Mouse (Mus musculus): ENCODE measurements at regions not wholly inside any gene's neighbourhood (a gene's known extent, or its start where the extent isn't known, plus 50 kb on each side); places are given as distances from the start of the nearest gene placed in this dataset.

- H3K27ac ChIP-seq (ENCODE audit: low read depth) = no peak overlapping the region
- TF ChIP-seq CTCF (IDR thresholded peaks at IDR 0.05; ENCODE audit: low read depth) (no peak), EP300 (IDR thresholded peaks at IDR 0.05; ENCODE audit: low read depth) (no peak)
- H3K27me3 ChIP-seq (ENCODE audit: control insufficient read depth, insufficient read depth, low read length) = no peaks in the 10 kb centered on the region
- no peaks in the 10 kb centered on the region for H3K36me3 ChIP-seq (replicated peaks; ENCODE audit: control insufficient read depth, insufficient read depth, low read length)
- no peak overlapping the region for H3K4me2 ChIP-seq (ENCODE audit: low read depth, low read length)
- DNase-seq (ENCODE audit: low spot score) (no peak), ATAC-seq (ENCODE audit: insufficient read depth, low read depth) (no peak)
- no peak overlapping the region for H3K4me3 ChIP-seq (ENCODE audit: low read depth, low read length)
- no peaks in the 10 kb centered on the region for H3K9me3 ChIP-seq (replicated peaks; ENCODE audit: control insufficient read depth, low read length)
- H3K4me1 ChIP-seq (ENCODE audit: control insufficient read depth, insufficient read depth) = no peaks in the 10 kb centered on the region
- 68% methylated on average over 7 of the region's 7 CpGs for WGBS
- no peak overlapping the region for H3K9ac ChIP-seq (replicated peaks; ENCODE audit: low read depth, low read length)
Observed at GRCm38 (mm10) chr13:72947374-72948165, 312.7 kb upstream of the Irx4 start.

- Histone ChIP-seq H3K4me2 (ENCODE audit: low read depth, low read length) (no peak overlapping the region), H3K9me3 (replicated peaks; ENCODE audit: control insufficient read depth, low read length) (no peaks in the 10 kb centered on the region), H3K9ac (replicated peaks; ENCODE audit: low read depth, low read length) (no peak overlapping the region), H3K36me3 (replicated peaks; ENCODE audit: control insufficient read depth, insufficient read depth, low read length) (no peaks in the 10 kb centered on the region), H3K27ac (ENCODE audit: low read depth) (no peak overlapping the region), H3K27me3 (ENCODE audit: control insufficient read depth, insufficient read depth, low read length) (no peaks in the 10 kb centered on the region), H3K4me3 (ENCODE audit: low read depth, low read length) (no peak overlapping the region), H3K4me1 (ENCODE audit: control insufficient read depth, insufficient read depth) (no peaks in the 10 kb centered on the region)
- 43% methylated on average over 15 of the region's 15 CpGs for WGBS
- DNase-seq (ENCODE audit: low spot score) (no peak), ATAC-seq (ENCODE audit: insufficient read depth, low read depth) (no peak)
- no peak for TF ChIP-seq CTCF (IDR thresholded peaks at IDR 0.05; ENCODE audit: low read depth)
- TF ChIP-seq EP300 (IDR thresholded peaks at IDR 0.05; ENCODE audit: low read depth) = no peak
Observed at GRCm38 (mm10) chr13:72958616-72959518, 301.4 kb upstream of the Irx4 start.

- H3K27ac ChIP-seq (ENCODE audit: low read depth) = no peak overlapping the region
- no peaks in the 10 kb centered on the region for H3K36me3 ChIP-seq (replicated peaks; ENCODE audit: control insufficient read depth, insufficient read depth, low read length)
- DNase-seq (ENCODE audit: low spot score) (no peak), ATAC-seq (ENCODE audit: insufficient read depth, low read depth) (no peak)
- H3K4me1 ChIP-seq (ENCODE audit: control insufficient read depth, insufficient read depth) = no peaks in the 10 kb centered on the region
- H3K27me3 ChIP-seq (ENCODE audit: control insufficient read depth, insufficient read depth, low read length) = no peaks in the 10 kb centered on the region
- no peak overlapping the region for H3K4me3 ChIP-seq (ENCODE audit: low read depth, low read length)
- no peak overlapping the region for H3K9ac ChIP-seq (replicated peaks; ENCODE audit: low read depth, low read length)
- no peak for TF ChIP-seq CTCF (IDR thresholded peaks at IDR 0.05; ENCODE audit: low read depth)
- no peak for TF ChIP-seq EP300 (IDR thresholded peaks at IDR 0.05; ENCODE audit: low read depth)
- 81% methylated on average over 3 of the region's 3 CpGs for WGBS
- H3K4me2 ChIP-seq (ENCODE audit: low read depth, low read length) = no peak overlapping the region
- H3K9me3 ChIP-seq (replicated peaks; ENCODE audit: control insufficient read depth, low read length) = no peaks in the 10 kb centered on the region
Observed at GRCm38 (mm10) chr13:72961291-72961690, 299.0 kb upstream of the Irx4 start.

GRCm38 (mm10) chr13:72972165-72972564 lies 288.1 kb upstream of the Irx4 start:
- H3K36me3 ChIP-seq (replicated peaks; ENCODE audit: control insufficient read depth, insufficient read depth, low read length) = no peaks in the 10 kb centered on the region
- H3K27me3 ChIP-seq (ENCODE audit: control insufficient read depth, insufficient read depth, low read length) = no peaks in the 10 kb centered on the region
- no peak for ATAC-seq (ENCODE audit: insufficient read depth, low read depth)
- no peaks in the 10 kb centered on the region for H3K9me3 ChIP-seq (replicated peaks; ENCODE audit: control insufficient read depth, low read length)
- H3K4me1 ChIP-seq (ENCODE audit: control insufficient read depth, insufficient read depth) = no peaks in the 10 kb centered on the region
- no peak overlapping the region for H3K27ac ChIP-seq (ENCODE audit: low read depth)
- no peak for DNase-seq (ENCODE audit: low spot score)
- H3K9ac ChIP-seq (replicated peaks; ENCODE audit: low read depth, low read length) = no peak overlapping the region
- no peak overlapping the region for H3K4me3 ChIP-seq (ENCODE audit: low read depth, low read length)
- no peak for TF ChIP-seq EP300 (IDR thresholded peaks at IDR 0.05; ENCODE audit: low read depth)
- TF ChIP-seq CTCF (IDR thresholded peaks at IDR 0.05; ENCODE audit: low read depth) = no peak
- 58% methylated on average over 4 of the region's 4 CpGs for WGBS
- no peak overlapping the region for H3K4me2 ChIP-seq (ENCODE audit: low read depth, low read length)

- Histone ChIP-seq H3K4me3 (ENCODE audit: low read depth, low read length) (no peak overlapping the region), H3K27me3 (ENCODE audit: control insufficient read depth, insufficient read depth, low read length) (no peaks in the 10 kb centered on the region), H3K9me3 (replicated peaks; ENCODE audit: control insufficient read depth, low read length) (no peaks in the 10 kb centered on the region), H3K27ac (ENCODE audit: low read depth) (no peak overlapping the region), H3K36me3 (replicated peaks; ENCODE audit: control insufficient read depth, insufficient read depth, low read length) (no peaks in the 10 kb centered on the region), H3K4me2 (ENCODE audit: low read depth, low read length) (no peak overlapping the region), H3K4me1 (ENCODE audit: control insufficient read depth, insufficient read depth) (no peaks in the 10 kb centered on the region), H3K9ac (replicated peaks; ENCODE audit: low read depth, low read length) (no peak overlapping the region)
- DNase-seq (ENCODE audit: low spot score) (no peak), ATAC-seq (ENCODE audit: insufficient read depth, low read depth) (no peak)
- 21% methylated on average over 1 of the region's 1 CpGs for WGBS
- TF ChIP-seq EP300 (IDR thresholded peaks at IDR 0.05; ENCODE audit: low read depth) = no peak
- no peak for TF ChIP-seq CTCF (IDR thresholded peaks at IDR 0.05; ENCODE audit: low read depth)
Observed at GRCm38 (mm10) chr13:72972894-72973293, 287.4 kb upstream of the Irx4 start.
